Mouse (Mus musculus) midbrain, postnatal 0 days (tissue): ENCODE measurements around the gene Dgke. TPM values are rescaled to one million over a fixed set of nuclear protein-coding genes. Genes with fewer than 3 reads are reported as not detected.

Experiments used
- ATAC-seq: fragments of 200-750 bp; cut with Nextera tagmentation; 2 replicates; pipeline ENCODE4 v1.8.0; 2017; ENCODE audit warnings: moderate number of reproducible peaks, mild to moderate bottlenecking, moderate TSS enrichment, moderate library complexity; ENCODE audit not compliant: low FRiP score
- DNase-seq: peaks from one replicate; pipeline ENCODE4 v3.0.0-alpha.2; 2015; ENCODE audit warnings: low spot score
- H3K27ac ChIP-seq: fragments of 300-500 bp; sonication (generic); 2 replicates; pipeline ENCODE4 v1.5.1; 2014; ENCODE audit warnings: low read depth, mild to moderate bottlenecking, low read length, mixed read lengths
- H3K27me3 ChIP-seq: fragments of 300-500 bp; sonication (generic); 2 replicates; pipeline ENCODE4 v1.6.1; 2014; ENCODE audit warnings: low read length, control low read depth, mixed read lengths; ENCODE audit not compliant: insufficient read depth
- H3K36me3 ChIP-seq: fragments of 300-500 bp; sonication (generic); 2 replicates; pipeline ENCODE4 v1.6.1; 2014; ENCODE audit warnings: low read length, control low read depth, mixed read lengths; ENCODE audit not compliant: insufficient read depth
- H3K4me1 ChIP-seq: fragments of 300-500 bp; sonication (generic); 2 replicates; pipeline ENCODE4 v1.6.1; 2014; ENCODE audit warnings: mild to moderate bottlenecking, control low read depth, antibody characterized with exemption, low read length, mixed read lengths; ENCODE audit not compliant: insufficient read depth
- H3K4me2 ChIP-seq: fragments of 300-500 bp; sonication (generic); 2 replicates; pipeline ENCODE4 v1.6.1; 2014; ENCODE audit warnings: low read depth, mild to moderate bottlenecking, low read length, mixed read lengths; ENCODE audit not compliant: poor library complexity, severe bottlenecking
- H3K4me3 ChIP-seq: fragments of 300-500 bp; sonication (generic); 2 replicates; pipeline ENCODE4 v1.5.1; 2014; ENCODE audit warnings: low read depth, mild to moderate bottlenecking, low read length, moderate library complexity
- H3K9ac ChIP-seq: fragments of 300-500 bp; sonication (generic); replicated peaks from 2 replicates; pipeline ENCODE4 v1.6.1; 2014; ENCODE audit warnings: mild to moderate bottlenecking, low read length, moderate library complexity, mixed read lengths; ENCODE audit not compliant: poor library complexity, severe bottlenecking
- H3K9me3 ChIP-seq: fragments of 300-500 bp; sonication (generic); 2 replicates; pipeline ENCODE4 v1.6.1; 2016; ENCODE audit warnings: low read length, control low read depth
- CTCF ChIP-seq: IDR thresholded peaks from 2 replicates; pipeline ENCODE4 v1.5.1; 2016; ENCODE audit warnings: antibody characterized with exemption, mild to moderate bottlenecking
- WGBS: fragments of 180-500 bp; shearing (Covaris S2); extraction: QIAGEN DNeasy Blood & Tissue Kit; methylation state at CpG from one replicate; pipeline ENCODE4 v1.1.7; 2014; 5-methylcytosine and 5-hydroxymethylcytosine counted together
- polyA plus RNA-seq: library from polyadenylated mRNA; unstranded; fragments of >200 nt; fragmentation: Nextera tagmentation; extraction: Ambion mirVana; gene quantifications from 2 replicates; pipeline ENCODE4 v1.2.1, GENCODE M21; 2015
- total RNA-seq: library from RNA; depleted of rRNA; stranded (reverse); fragments of >200 nt; gene quantifications from 2 replicates; pipeline ENCODE4 v1.2.3, GENCODE M21; 2014

Dgke gene
- total and polyA plus RNA-seq, 2 experiments from 2014 or later: 16.0 to 35.4 TPM

- peak overlapping the region; percentile 28; the same call in 1 of the 2 replicates for H3K4me2 ChIP-seq
- 78% methylated on average over 5 of the region's 5 CpGs for WGBS
- no peak for TF ChIP-seq CTCF
Observed at GRCm38 (mm10) chr11:89002621-89003020, 64.0 kb downstream of the Dgke start.

GRCm38 (mm10) chr11:89002068-89002467 lies 64.6 kb downstream of the Dgke start:
- H3K27ac ChIP-seq: no peak overlapping the region
- DNase-seq (no peak), ATAC-seq (no peak)
- H3K9me3 ChIP-seq: no peaks in the 10 kb centered on the region
- 95% methylated on average over 5 of the region's 5 CpGs for WGBS
- H3K4me3 ChIP-seq: no peak overlapping the region
- no peaks in the 10 kb centered on the region for H3K36me3 ChIP-seq
- H3K4me2 ChIP-seq: no peak overlapping the region
- H3K27me3 ChIP-seq: peaks cover 18% of the 10 kb centered on the region
- H3K9ac ChIP-seq: no peak overlapping the region
- TF ChIP-seq CTCF: no peak
- no peaks in the 10 kb centered on the region for H3K4me1 ChIP-seq

More at GRCm38 (mm10) chr11:89002621-89003020, 64.0 kb downstream of the Dgke start:
- H3K27me3 ChIP-seq: peaks cover 18% of the 10 kb centered on the region
- peak; percentile 49 for DNase-seq
- no peaks in the 10 kb centered on the region for H3K36me3 ChIP-seq
- H3K9me3 ChIP-seq: no peaks in the 10 kb centered on the region
- no peak overlapping the region for H3K4me3 ChIP-seq
- ATAC-seq: no peak
- H3K9ac ChIP-seq: no peak overlapping the region
- H3K27ac ChIP-seq: no peak overlapping the region
- no peaks in the 10 kb centered on the region for H3K4me1 ChIP-seq

- no peak overlapping the region for H3K4me3 ChIP-seq
- no peaks in the 10 kb centered on the region for H3K9me3 ChIP-seq
- ATAC-seq (no peak), DNase-seq (no peak)
- H3K36me3 ChIP-seq: no peaks in the 10 kb centered on the region
- H3K27ac ChIP-seq: no peak overlapping the region
- H3K4me2 ChIP-seq: no peak overlapping the region
- H3K4me1 ChIP-seq: no peaks in the 10 kb centered on the region
- no peak for TF ChIP-seq CTCF
- 96% methylated on average over 7 of the region's 7 CpGs for WGBS
- no peak overlapping the region for H3K9ac ChIP-seq
- peaks cover 18% of the 10 kb centered on the region for H3K27me3 ChIP-seq
Observed at GRCm38 (mm10) chr11:89001569-89001968, 65.1 kb downstream of the Dgke start.

- TF ChIP-seq CTCF: no peak
- H3K4me3 ChIP-seq: peak overlapping the region; percentile 35; the same call in 1 of the 2 replicates
- H3K9ac ChIP-seq: no peak overlapping the region
- no peak overlapping the region for H3K27ac ChIP-seq
- H3K4me2 ChIP-seq: peak overlapping the region; percentile 44
- ATAC-seq (no peak), DNase-seq (no peak)
- H3K9me3 ChIP-seq: no peaks in the 10 kb centered on the region
- no peaks in the 10 kb centered on the region for H3K4me1 ChIP-seq
- no peaks in the 10 kb centered on the region for H3K36me3 ChIP-seq
- peaks cover 18% of the 10 kb centered on the region for H3K27me3 ChIP-seq
Observed at GRCm38 (mm10) chr11:89000527-89000819, 66.2 kb downstream of the Dgke start.

- TF ChIP-seq CTCF: no peak
- Histone ChIP-seq H3K4me2 (peak overlapping the region; percentile 44), H3K9me3 (no peaks in the 10 kb centered on the region), H3K9ac (peak overlapping the region; percentile 44; the same call in 1 of the 2 replicates), H3K36me3 (no peaks in the 10 kb centered on the region), H3K27ac (no peak overlapping the region; the same call in 1 of the 2 replicates), H3K27me3 (peaks cover 18% of the 10 kb centered on the region), H3K4me1 (no peaks in the 10 kb centered on the region), H3K4me3 (peak overlapping the region; percentile 35)
- ATAC-seq: peak; percentile 27; the same call in 1 of the 2 replicates
- no peak for DNase-seq
- 31% methylated on average over 33 of the region's 33 CpGs for WGBS
Observed at GRCm38 (mm10) chr11:88999723-89000526, 66.7 kb downstream of the Dgke start.

GRCm38 (mm10) chr11:88998974-88999722 lies 67.5 kb downstream of the Dgke start, which contains the start of gene Trim25:
Gene Trim25, plus strand, starts transcription at chr11:88999376.
- H3K9ac ChIP-seq: peak within 1 kb of the TSS; percentile 44; the same call in 1 of the 2 replicates
- H3K27ac ChIP-seq: no peak within 1 kb of the TSS; the same call in 1 of the 2 replicates
- no peak for TF ChIP-seq CTCF

More at GRCm38 (mm10) chr11:88998974-88999722, 67.5 kb downstream of the Dgke start, which contains the start of gene Trim25:
- H3K4me1 ChIP-seq: no peaks in the 10 kb centered on the region
- H3K36me3 ChIP-seq: no peaks in the 10 kb centered on the region
- ATAC-seq (peak; percentile 20; the same call in 1 of the 2 replicates), DNase-seq (peak; percentile 63)
- no peaks in the 10 kb centered on the region for H3K9me3 ChIP-seq
- WGBS: 6% methylated on average over 48 of the region's 48 CpGs
- peaks cover 18% of the 10 kb centered on the region for H3K27me3 ChIP-seq
- peak within 1 kb of the TSS; percentile 44 for H3K4me2 ChIP-seq
- H3K4me3 ChIP-seq: peak within 1 kb of the TSS; percentile 35
